Mouse (Mus musculus) kidney, adult 2 months (tissue): ENCODE data around the gene Ssh1. TPM values are rescaled to one million over a fixed set of nuclear protein-coding genes. Genes with fewer than 3 reads are reported as not detected.

Experiments
- DNase-seq: peaks from one replicate; pipeline ENCODE4 v3.0.0; 2021
- H3K27ac ChIP-seq: fragments of 200-500 bp; 2 replicates; pipeline ENCODE4 v1.5.1; 2012; ENCODE audit warnings: low read depth, low read length, control low read depth, inconsistent platforms; ENCODE audit not compliant: insufficient read depth
- H3K27me3 ChIP-seq: fragments of 200-500 bp; replicated peaks from 2 replicates; pipeline ENCODE4 v1.6.1; 2012; ENCODE audit warnings: mild to moderate bottlenecking, moderate library complexity, low read length, inconsistent platforms; ENCODE audit not compliant: control insufficient read depth, insufficient read depth
- H3K36me3 ChIP-seq: fragments of 200-500 bp; 2 replicates; pipeline ENCODE4 v1.6.1; 2012; ENCODE audit warnings: mild to moderate bottlenecking, moderate library complexity, low read length, inconsistent platforms; ENCODE audit not compliant: control insufficient read depth, insufficient read depth
- H3K4me1 ChIP-seq: fragments of 200-500 bp; 2 replicates; pipeline ENCODE4 v1.6.1; 2011; ENCODE audit warnings: low read length; ENCODE audit not compliant: control insufficient read depth, insufficient read depth
- H3K4me3 ChIP-seq: fragments of 200-500 bp; 2 replicates; pipeline ENCODE4 v1.5.1; 2011; ENCODE audit warnings: mild to moderate bottlenecking, low read depth, low read length, control low read depth; ENCODE audit not compliant: insufficient read depth
- CTCF ChIP-seq: fragments of 200-500 bp; conservative IDR thresholded peaks from 2 replicates; pipeline ENCODE4 v1.5.1; 2011; ENCODE audit warnings: low read depth, mild to moderate bottlenecking, control low read depth, low read length, moderate library complexity, mixed read lengths; ENCODE audit not compliant: insufficient read depth, insufficient read length
- POLR2A ChIP-seq: fragments of 200-500 bp; IDR thresholded peaks from one replicate; pipeline ENCODE4 v1.6.1; 2011; ENCODE audit warnings: low read depth, low read length, control low read depth
- WGBS: fragments of 180-500 bp; shearing (Covaris S2); methylation state at CpG from one replicate; pipeline ENCODE4 v1.1.7; 2018; 5-methylcytosine and 5-hydroxymethylcytosine counted together
- polyA plus RNA-seq: library from polyadenylated mRNA; depleted of rRNA; stranded (reverse); fragments of >200 nt; gene quantifications from 2 replicates; pipeline ENCODE4 v1.2.3, GENCODE M21; 2012

The Ssh1 gene
- polyA plus RNA-seq, 1 experiment, result 11.3 TPM

- no peak for DNase-seq
- TF ChIP-seq POLR2A (no peak), CTCF (no peak)
- 89% methylated on average over 8 of the region's 8 CpGs for WGBS
Measured at GRCm38 (mm10) chr5:113976597-113976996, 17.1 kb downstream of the Ssh1 start.

GRCm38 (mm10) chr5:113975538-113976215, 18.0 kb downstream of the Ssh1 start:
- no peak for TF ChIP-seq CTCF
- no peak for TF ChIP-seq POLR2A
- Histone ChIP-seq H3K36me3 (no peaks in the 10 kb centered on the region), H3K4me1 (peaks cover 44% of the 10 kb centered on the region), H3K27ac (0 out of 2 replicates have a peak overlapping the region, but pooled peaks have one; percentile 7), H3K4me3 (no peak overlapping the region), H3K27me3 (no peaks in the 10 kb centered on the region)
- WGBS, result 32% methylated on average over 9 of the region's 9 CpGs
- DNase-seq, result peak; percentile 92

More at GRCm38 (mm10) chr5:113976597-113976996, 17.1 kb downstream of the Ssh1 start:
- Histone ChIP-seq H3K4me1 (peaks cover 38% of the 10 kb centered on the region), H3K27me3 (no peaks in the 10 kb centered on the region), H3K27ac (no peak overlapping the region), H3K36me3 (no peaks in the 10 kb centered on the region), H3K4me3 (no peak overlapping the region)

GRCm38 (mm10) chr5:113974576-113974975, 19.1 kb downstream of the Ssh1 start:
- no peaks in the 10 kb centered on the region for H3K36me3 ChIP-seq
- 54% methylated on average over 15 of the region's 15 CpGs for WGBS
- no peaks in the 10 kb centered on the region for H3K27me3 ChIP-seq
- no peak overlapping the region for H3K4me3 ChIP-seq
- H3K27ac ChIP-seq, result no peak overlapping the region
- no peak for DNase-seq
- TF ChIP-seq CTCF (no peak), POLR2A (no peak)
- peaks cover 44% of the 10 kb centered on the region for H3K4me1 ChIP-seq

- no peak for TF ChIP-seq CTCF
- TF ChIP-seq POLR2A, result no peak
- Histone ChIP-seq H3K4me1 (peaks cover 49% of the 10 kb centered on the region), H3K27ac (peak overlapping the region; percentile 87), H3K4me3 (no peak overlapping the region), H3K27me3 (no peaks in the 10 kb centered on the region), H3K36me3 (no peaks in the 10 kb centered on the region)
- peak; percentile 36 for DNase-seq
- whole genome bisulfite sequencing, result 51% methylated on average over 8 of the region's 8 CpGs
Measured at GRCm38 (mm10) chr5:113973790-113974189, 19.9 kb downstream of the Ssh1 start.

GRCm38 (mm10) chr5:113972589-113973515, 20.8 kb downstream of the Ssh1 start:
- H3K27ac ChIP-seq, result peak overlapping the region; percentile 95
- H3K4me3 ChIP-seq, result no peak overlapping the region
- H3K4me1 ChIP-seq, result peaks cover 49% of the 10 kb centered on the region
- peak; percentile 86 for DNase-seq
- TF ChIP-seq POLR2A, result no peak
- TF ChIP-seq CTCF, result no peak
- no peaks in the 10 kb centered on the region for H3K36me3 ChIP-seq
- WGBS, result 6% methylated on average over 18 of the region's 18 CpGs
- no peaks in the 10 kb centered on the region for H3K27me3 ChIP-seq

GRCm38 (mm10) chr5:113971434-113971960, 22.2 kb downstream of the Ssh1 start:
- 49% methylated on average over 10 of the region's 10 CpGs for WGBS
- Histone ChIP-seq H3K36me3 (no peaks in the 10 kb centered on the region), H3K27ac (peak overlapping the region; percentile 45), H3K27me3 (no peaks in the 10 kb centered on the region), H3K4me1 (peaks cover 49% of the 10 kb centered on the region), H3K4me3 (no peak overlapping the region)
- no peak for TF ChIP-seq POLR2A
- TF ChIP-seq CTCF, result no peak
- DNase-seq, result peak; percentile 67
